In genomic region chr9:24695700-24696404, GRCm38 (mm10) we compare ENCODE assay signal across 8 mouse cellular contexts. TPM values are rescaled to one million over a fixed set of nuclear protein-coding genes. Genes with fewer than 3 reads are reported as not detected.
DNase-seq lines count a peak whose midpoint lies in the region; ATAC-seq lines count a peak whose summit lies in the region.

Gene Dpy19l2 (minus strand): TSS chr9:24696293.

- H3K27ac ChIP-seq in forebrain, embryonic 10.5 days: peak within 1 kb of the TSS; percentile 76
- H3K27ac ChIP-seq in hindbrain, embryonic 13.5 days: no peak within 1 kb of the TSS

- no peaks in the 10 kb centered on the region for H3K36me3 ChIP-seq in forebrain, embryonic 10.5 days (replicated peaks)
- H3K36me3 ChIP-seq in hindbrain, embryonic 13.5 days: no peaks in the 10 kb centered on the region

- peak within 1 kb of the TSS; percentile 91 for H3K4me2 ChIP-seq in hindbrain, embryonic 13.5 days

- peak within 1 kb of the TSS; percentile 63 for H3K4me3 ChIP-seq in forebrain, embryonic 10.5 days
- peak within 1 kb of the TSS; percentile 51 for H3K4me3 ChIP-seq in hindbrain, embryonic 13.5 days

- H3K9me3 ChIP-seq in forebrain, embryonic 10.5 days: peaks cover 10% of the 10 kb centered on the region
- 0 out of 2 replicates have a peak, but pooled peaks cover 3% of the 10 kb centered on the region for H3K9me3 ChIP-seq in hindbrain, embryonic 13.5 days

- H3K9ac ChIP-seq in hindbrain, embryonic 13.5 days: peak within 1 kb of the TSS; percentile 70

- ATAC-seq in hindbrain, embryonic 13.5 days (ENCODE audit: low FRiP score): peak; percentile 98

- peaks cover 25% of the 10 kb centered on the region for H3K27me3 ChIP-seq in forebrain, embryonic 10.5 days (ENCODE audit: poor library complexity, severe bottlenecking)
- peaks cover 21% of the 10 kb centered on the region; the same call in 1 of the 2 replicates for H3K27me3 ChIP-seq in hindbrain, embryonic 13.5 days

- WGBS in forebrain, embryonic 10.5 days: 1% methylated on average over 45 of the region's 45 CpGs
- under 1% methylated on average over 45 of the region's 45 CpGs for WGBS in hindbrain, embryonic 13.5 days

- H3K4me1 ChIP-seq in forebrain, embryonic 10.5 days: peaks cover 12% of the 10 kb centered on the region
- peaks cover 12% of the 10 kb centered on the region for H3K4me1 ChIP-seq in hindbrain, embryonic 13.5 days (replicated peaks)

- DNase-seq in adrenal gland, postnatal 10 days: peak; percentile 13
- DNase-seq in adrenal gland, postnatal 4 days (ENCODE audit: low spot score in 2 of 2): no peak
- peak; percentile 5 for DNase-seq in 3134 (ENCODE audit: extremely low read depth, insufficient read length, low spot score)
- peak; percentile 77 for DNase-seq in forebrain, embryonic 10.5 days (ENCODE audit: extremely low spot score, low spot score)
- peak; percentile 29 for DNase-seq in liver
- peak; percentile 80 for DNase-seq in retina, postnatal 1 day
- no peak for DNase-seq in c-Kit-positive CD71-positive TER-119-positive erythroid progenitor cells, embryonic 14.5 days (ENCODE audit: low spot score)

RNA-seq across cellular contexts. Expression of gene Dpy19l2, which starts in this region (rescaled TPM):
- under 1 TPM in 1 of 2 experiments, not detected in 1; 0.09 TPM for total RNA-seq in adrenal gland, postnatal 10 days (2021)
- under 1 TPM in 1 of 2 experiments, not detected in 1; 0.14 TPM for total RNA-seq in adrenal gland, postnatal 4 days (2021)
- polyA plus RNA-seq in forebrain, embryonic 10.5 days (2016; fragmentation: Nextera tagmentation; extraction: Ambion mirVana): 0.14 and 0.25 TPM in 2 replicates
- polyA plus RNA-seq in hindbrain, embryonic 13.5 days (2015; fragmentation: Nextera tagmentation; extraction: Ambion mirVana): 0.18 and 0.22 TPM in 2 replicates

Comparison
In these comparisons a context has a peak if more than half of its experiments do, and no peak if none do; other contexts are left out.
1. Peak in DNase-seq in adrenal gland, postnatal 10 days; RNA of the gene not detected or under 1 TPM.
2. Peak in DNase-seq, H3K4me3 ChIP-seq and H3K27ac ChIP-seq in forebrain, embryonic 10.5 days; RNA of the gene not detected or under 1 TPM.
3. Peak in ATAC-seq, H3K4me3 ChIP-seq, H3K9ac ChIP-seq and H3K4me2 ChIP-seq in hindbrain, embryonic 13.5 days; RNA of the gene not detected or under 1 TPM.
4. DNase-seq: peak in 3134 (single experiment), liver (single experiment) and retina, postnatal 1 day (single experiment); none in adrenal gland, postnatal 4 days (0 of 2) and c-Kit-positive CD71-positive TER-119-positive erythroid progenitor cells, embryonic 14.5 days (single experiment).